Mouse (Mus musculus) kidney, embryonic 16.5 days (tissue): Measurements from ENCODE around the gene Gpr161. TPM values are rescaled to one million over a fixed set of nuclear protein-coding genes. Genes with fewer than 3 reads are reported as not detected.

ENCODE experiments used
- ATAC-seq: fragments of 200-750 bp; cut with Nextera tagmentation; 2 replicates; pipeline ENCODE4 v1.8.0; 2017; ENCODE audit warnings: moderate TSS enrichment; ENCODE audit not compliant: low FRiP score, low TSS enrichment
- H3K27ac ChIP-seq: fragments of 300-500 bp; sonication (generic); 2 replicates; pipeline ENCODE4 v1.5.1; 2014; ENCODE audit warnings: low read length
- H3K27me3 ChIP-seq: fragments of 300-500 bp; sonication (generic); 2 replicates; pipeline ENCODE4 v1.6.1; 2014; ENCODE audit warnings: low read length, control low read depth, mixed read lengths; ENCODE audit not compliant: insufficient read depth
- H3K36me3 ChIP-seq: fragments of 300-500 bp; sonication (generic); 2 replicates; pipeline ENCODE4 v1.6.1; 2014; ENCODE audit warnings: low read length, control low read depth, mixed read lengths; ENCODE audit not compliant: insufficient read depth
- H3K4me1 ChIP-seq: fragments of 300-500 bp; sonication (generic); 2 replicates; pipeline ENCODE4 v1.6.1; 2014; ENCODE audit warnings: low read length, control low read depth, mixed read lengths; ENCODE audit not compliant: insufficient read depth
- H3K4me2 ChIP-seq: fragments of 300-500 bp; sonication (generic); replicated peaks from 2 replicates; pipeline ENCODE4 v1.6.1; 2014; ENCODE audit warnings: low read depth, low read length
- H3K4me3 ChIP-seq: fragments of 300-500 bp; sonication (generic); 2 replicates; pipeline ENCODE4 v1.5.1; 2014; ENCODE audit warnings: mild to moderate bottlenecking, low read length
- H3K9ac ChIP-seq: fragments of 300-500 bp; sonication (generic); replicated peaks from 2 replicates; pipeline ENCODE4 v1.6.1; 2014; ENCODE audit warnings: low read length
- H3K9me3 ChIP-seq: fragments of 300-500 bp; sonication (generic); 2 replicates; pipeline ENCODE4 v1.6.1; 2016; ENCODE audit warnings: low read length, control low read depth
- WGBS: fragments of 180-500 bp; shearing (Covaris S2); extraction: QIAGEN DNeasy Blood & Tissue Kit; methylation state at CpG from one replicate; pipeline ENCODE4 v1.1.7; 2014; 5-methylcytosine and 5-hydroxymethylcytosine counted together
- polyA plus RNA-seq: library from polyadenylated mRNA; unstranded; fragments of >200 nt; fragmentation: Nextera tagmentation; extraction: Ambion mirVana; gene quantifications from 2 replicates; pipeline ENCODE4 v1.2.1, GENCODE M21; 2015

Gpr161 gene
- polyA plus RNA-seq, 1 experiment from 2014 or later = 1.3 TPM

GRCm38 (mm10) chr1:165302455-165303208, 7.0 kb downstream of the Gpr161 start:
- Histone ChIP-seq H3K9ac (no peak overlapping the region), H3K4me1 (peaks cover 11% of the 10 kb centered on the region), H3K4me2 (no peak overlapping the region), H3K27ac (peak overlapping the region; percentile 40; the same call in 1 of the 2 replicates), H3K9me3 (no peaks in the 10 kb centered on the region), H3K27me3 (no peaks in the 10 kb centered on the region), H3K4me3 (no peak overlapping the region), H3K36me3 (peaks cover 5% of the 10 kb centered on the region; the same call in 1 of the 2 replicates)
- 71% methylated on average over 13 of the region's 13 CpGs for WGBS
- ATAC-seq = peak; percentile 72

DNA sequence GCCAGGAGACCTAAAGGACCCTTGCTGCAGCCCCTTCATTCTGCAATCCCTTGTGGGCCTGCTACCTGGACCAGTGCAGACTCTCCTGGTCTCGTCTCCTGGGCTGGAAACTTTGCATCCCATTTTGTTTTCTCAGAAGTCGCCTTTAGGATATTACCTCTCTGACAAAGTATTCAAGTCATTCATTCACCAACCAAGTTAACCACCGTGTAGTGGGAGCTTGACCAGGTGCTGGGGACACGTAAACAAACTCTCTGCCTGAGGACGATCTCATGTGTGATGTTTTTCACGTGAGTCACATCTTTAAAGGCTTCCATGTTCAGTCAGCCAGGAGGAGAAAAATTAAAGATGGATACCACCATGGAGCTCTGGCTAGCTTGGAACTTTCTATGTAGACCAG, 7.6 kb downstream of the Gpr161 start:
- peak overlapping the region; percentile 40; the same call in 1 of the 2 replicates for H3K27ac ChIP-seq
- no peak overlapping the region for H3K4me3 ChIP-seq
- H3K4me1 ChIP-seq = peaks cover 11% of the 10 kb centered on the region
- H3K4me2 ChIP-seq = no peak overlapping the region
- no peak overlapping the region for H3K9ac ChIP-seq
- ATAC-seq = 0 out of 2 replicates have a peak, but pooled peaks have one; percentile 10
- H3K36me3 ChIP-seq = peaks cover 5% of the 10 kb centered on the region; the same call in 1 of the 2 replicates
- H3K27me3 ChIP-seq = no peaks in the 10 kb centered on the region
- no peaks in the 10 kb centered on the region for H3K9me3 ChIP-seq
- WGBS = 65% methylated on average over 6 of the region's 6 CpGs

DNA sequence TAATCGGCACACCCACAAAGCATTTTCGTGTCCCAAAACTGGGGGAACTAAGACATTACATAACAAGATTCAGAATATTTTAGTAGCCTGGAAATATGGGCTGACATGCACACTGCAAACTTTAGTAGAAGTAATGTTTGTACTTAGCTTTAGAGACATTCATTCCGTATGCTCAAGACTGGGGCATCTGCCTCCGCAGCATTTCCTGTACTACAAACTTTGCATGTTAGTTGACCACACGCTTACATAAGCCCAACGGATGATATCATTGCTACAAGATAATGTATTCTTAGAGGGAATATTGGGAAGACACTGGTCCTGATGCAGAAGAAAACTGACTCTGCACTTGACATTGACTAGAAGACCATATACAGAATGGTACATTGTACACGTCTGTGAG, 8.8 kb downstream of the Gpr161 start:
- H3K4me1 ChIP-seq = peaks cover 11% of the 10 kb centered on the region
- no peaks in the 10 kb centered on the region for H3K27me3 ChIP-seq
- H3K36me3 ChIP-seq = peaks cover 10% of the 10 kb centered on the region
- H3K9ac ChIP-seq = no peak overlapping the region
- ATAC-seq = no peak
- H3K9me3 ChIP-seq = no peaks in the 10 kb centered on the region
- 91% methylated on average over 7 of the region's 7 CpGs for whole genome bisulfite sequencing
- H3K4me3 ChIP-seq = no peak overlapping the region
- H3K4me2 ChIP-seq = no peak overlapping the region
- H3K27ac ChIP-seq = no peak overlapping the region

- Histone ChIP-seq H3K27me3 (no peaks in the 10 kb centered on the region), H3K4me2 (no peak overlapping the region), H3K27ac (no peak overlapping the region), H3K4me3 (no peak overlapping the region), H3K36me3 (peaks cover 18% of the 10 kb centered on the region), H3K4me1 (no peaks in the 10 kb centered on the region; the same call in 1 of the 2 replicates), H3K9ac (no peak overlapping the region), H3K9me3 (no peaks in the 10 kb centered on the region)
- 90% methylated on average over 11 of the region's 11 CpGs for WGBS
- ATAC-seq = no peak
Measured at GRCm38 (mm10) chr1:165308180-165308579, 12.6 kb downstream of the Gpr161 start.

GRCm38 (mm10) chr1:165316361-165316760, 20.8 kb downstream of the Gpr161 start:
- Histone ChIP-seq H3K4me3 (no peak overlapping the region), H3K27me3 (no peaks in the 10 kb centered on the region), H3K4me2 (no peak overlapping the region), H3K9ac (no peak overlapping the region), H3K27ac (no peak overlapping the region), H3K9me3 (no peaks in the 10 kb centered on the region), H3K36me3 (peaks cover 10% of the 10 kb centered on the region; the same call in 1 of the 2 replicates), H3K4me1 (peaks cover 6% of the 10 kb centered on the region; the same call in 1 of the 2 replicates)
- ATAC-seq = no peak
- 49% methylated on average over 11 of the region's 11 CpGs for WGBS

GRCm38 (mm10) chr1:165320141-165320934, 24.7 kb downstream of the Gpr161 start:
- 0 out of 2 replicates have a peak overlapping the region, but pooled peaks have one; percentile 14 for H3K4me2 ChIP-seq
- no peaks in the 10 kb centered on the region for H3K27me3 ChIP-seq
- H3K4me1 ChIP-seq = peaks cover 6% of the 10 kb centered on the region; the same call in 1 of the 2 replicates
- H3K4me3 ChIP-seq = no peak overlapping the region
- ATAC-seq = peak; percentile 78
- no peaks in the 10 kb centered on the region for H3K9me3 ChIP-seq
- no peak overlapping the region for H3K27ac ChIP-seq
- H3K36me3 ChIP-seq = peaks cover 16% of the 10 kb centered on the region; the same call in 1 of the 2 replicates
- H3K9ac ChIP-seq = 0 out of 2 replicates have a peak overlapping the region, but pooled peaks have one; percentile 32
- 27% methylated on average over 10 of the region's 10 CpGs for WGBS

DNA sequence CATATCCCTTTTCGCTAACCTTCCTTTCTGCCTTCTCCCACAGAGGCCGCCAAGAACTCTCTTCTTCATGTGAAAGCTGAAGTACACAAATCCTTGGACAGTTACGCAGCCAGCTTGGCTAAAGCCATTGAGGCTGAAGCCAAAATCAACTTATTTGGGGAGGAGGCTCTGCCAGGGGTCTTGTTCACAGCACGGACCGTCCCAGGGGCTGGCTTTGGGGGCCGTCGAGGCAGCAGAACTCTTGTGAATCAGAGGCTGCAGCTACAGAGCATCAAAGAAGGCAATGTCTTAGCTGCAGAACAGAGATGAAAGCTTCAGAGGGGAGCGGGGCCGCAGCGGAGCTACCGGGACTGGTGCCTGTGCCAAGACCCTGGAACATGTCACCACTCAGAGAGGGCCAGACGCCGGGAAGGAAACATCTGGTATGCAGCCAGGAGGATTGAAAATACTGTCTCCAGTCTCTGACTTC, 25.8 kb downstream of the Gpr161 start:
- 0 out of 2 replicates have a peak, but pooled peaks have one; percentile 18 for ATAC-seq
- no peak overlapping the region for H3K4me2 ChIP-seq
- peaks cover 6% of the 10 kb centered on the region; the same call in 1 of the 2 replicates for H3K4me1 ChIP-seq
- H3K9ac ChIP-seq = no peak overlapping the region
- peaks cover 16% of the 10 kb centered on the region; the same call in 1 of the 2 replicates for H3K36me3 ChIP-seq
- H3K9me3 ChIP-seq = no peaks in the 10 kb centered on the region
- H3K4me3 ChIP-seq = no peak overlapping the region
- 78% methylated on average over 13 of the region's 13 CpGs for WGBS
- H3K27me3 ChIP-seq = no peaks in the 10 kb centered on the region
- H3K27ac ChIP-seq = no peak overlapping the region

GRCm38 (mm10) chr1:165321891-165322290, 26.3 kb downstream of the Gpr161 start:
- H3K27ac ChIP-seq = no peak overlapping the region
- peaks cover 6% of the 10 kb centered on the region; the same call in 1 of the 2 replicates for H3K4me1 ChIP-seq
- WGBS = 84% methylated on average over 7 of the region's 7 CpGs
- no peak overlapping the region for H3K4me3 ChIP-seq
- H3K9me3 ChIP-seq = no peaks in the 10 kb centered on the region
- no peak for ATAC-seq
- peaks cover 16% of the 10 kb centered on the region; the same call in 1 of the 2 replicates for H3K36me3 ChIP-seq
- H3K4me2 ChIP-seq = no peak overlapping the region
- H3K9ac ChIP-seq = no peak overlapping the region
- no peaks in the 10 kb centered on the region for H3K27me3 ChIP-seq

- no peaks in the 10 kb centered on the region for H3K9me3 ChIP-seq
- no peak for ATAC-seq
- WGBS = 61% methylated on average over 7 of the region's 7 CpGs
- H3K27ac ChIP-seq = no peak overlapping the region
- H3K4me2 ChIP-seq = no peak overlapping the region
- H3K36me3 ChIP-seq = peaks cover 16% of the 10 kb centered on the region; the same call in 1 of the 2 replicates
- no peak overlapping the region for H3K4me3 ChIP-seq
- H3K4me1 ChIP-seq = peaks cover 6% of the 10 kb centered on the region; the same call in 1 of the 2 replicates
- no peak overlapping the region for H3K9ac ChIP-seq
- H3K27me3 ChIP-seq = no peaks in the 10 kb centered on the region
Measured at GRCm38 (mm10) chr1:165322934-165323333, 27.3 kb downstream of the Gpr161 start.
